In the genomic region with DNA sequence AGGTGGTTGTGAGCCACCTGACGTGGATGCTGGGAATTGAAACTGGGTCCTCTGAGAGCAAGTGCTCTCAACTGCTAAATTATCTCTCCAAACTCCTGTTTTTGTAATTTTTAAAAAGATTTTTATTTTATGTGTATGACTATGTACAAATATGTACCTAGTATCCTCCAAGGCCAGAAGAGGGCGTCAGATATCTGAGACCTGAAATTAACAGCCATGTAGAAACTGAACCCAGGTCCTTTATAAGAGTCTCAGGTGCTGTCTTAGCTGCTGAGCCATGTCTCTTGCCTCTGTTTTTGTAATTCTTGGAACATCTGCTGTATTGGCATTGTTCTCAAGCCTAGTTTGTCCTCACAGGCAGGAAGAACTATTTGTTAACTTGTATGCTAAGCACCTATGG, we compare ENCODE assay signal across 23 mouse cellular contexts. TPM values are rescaled to one million over a fixed set of nuclear protein-coding genes. Genes with fewer than 3 reads are reported as not detected.
DNase-seq lines count a peak whose midpoint lies in the region; ATAC-seq and TF ChIP-seq lines count a peak whose summit lies in the region.
"Had no signal": no experiment of that assay in that cellular context is flagged by ENCODE, and none has a peak within 500 bp of the region (broad histone marks: within the 10 kb centered on the region; RNA-seq: fewer than 3 reads in every experiment).

No protein-coding gene starts in this region.

- H3K36me3 ChIP-seq in lung, postnatal 0 days (ENCODE audit: insufficient read depth, low read length), result peaks cover 18% of the 10 kb centered on the region; the same call in 1 of the 2 replicates

- H3K9me3 ChIP-seq in lung, postnatal 0 days (ENCODE audit: low read length), result no peaks in the 10 kb centered on the region
- H3K9me3 ChIP-seq: forebrain, embryonic 10.5 days; heart, embryonic 10.5 days; liver, embryonic 13.5 days; neural tube, embryonic 13.5 days had no signal

- H3K4me1 ChIP-seq in lung, postnatal 0 days (ENCODE audit: insufficient read depth, low read depth, low read length), result 0 out of 2 replicates have a peak, but pooled peaks cover 3% of the 10 kb centered on the region
- H3K4me1 ChIP-seq in lung, adult 2 months (ENCODE audit: control insufficient read depth, insufficient read depth, low read length), result peaks cover 6% of the 10 kb centered on the region

- no peak overlapping the region for H3K27ac ChIP-seq in lung, postnatal 0 days (ENCODE audit: low read length)
- H3K27ac ChIP-seq: forebrain, embryonic 10.5 days; heart, embryonic 10.5 days; liver, embryonic 13.5 days; neural tube, embryonic 13.5 days had no signal

- ATAC-seq in CD4-positive, CD25-positive, alpha-beta regulatory T cell, adult 4 months, result no peak
- no peak for ATAC-seq in lung, postnatal 0 days

- WGBS in lung, postnatal 0 days, result 88% methylated on average over 2 of the region's 2 CpGs
- 91% methylated on average over 2 of the region's 2 CpGs for WGBS in lung, adult 2 months

- TF ChIP-seq POLR2A in lung, adult 2 months (IDR thresholded peaks at IDR 0.05; ENCODE audit: borderline replicate concordance, extremely low read depth, low read depth, low read length), result no peak

- peak; percentile 36 for DNase-seq in CD4-positive, CD25-positive, alpha-beta regulatory T cell, adult 2 months (ENCODE audit: low read depth, low spot score)
- DNase-seq in lung, postnatal 0 days (ENCODE audit: low spot score), result no peak
- DNase-seq in lung, adult 2 months, result no peak
- DNase-seq in ES-CJ7 (ENCODE audit: low read depth, low spot score), result peak; percentile 23
- DNase-seq in induced T-regulatory cell, adult 2 months (ENCODE audit: low read depth), result peak; percentile 57
- no peak for DNase-seq in heart, postnatal 4 days
- DNase-seq in adrenal gland, adult 8-10 months, result no peak
- DNase-seq: adrenal gland, postnatal 14 days; cerebellum, adult 9-11 months; kidney, adult 2 months; kidney, postnatal 14 days; liver, embryonic 13.5 days; lung, embryonic 14.5 days; lung, postnatal 36 days; midbrain, embryonic 14.5 days; retina, postnatal 1 day; right cerebral cortex, postnatal 25 days; spleen, adult 18-20 months had no signal

- H3K9ac ChIP-seq in lung, postnatal 0 days (replicated peaks; ENCODE audit: low read depth), result no peak overlapping the region
- H3K9ac ChIP-seq: lung, embryonic 14.5 days; neural tube, embryonic 13.5 days had no signal

- no peaks in the 10 kb centered on the region for H3K27me3 ChIP-seq in lung, postnatal 0 days (replicated peaks; ENCODE audit: insufficient read depth, low read length)
- H3K27me3 ChIP-seq: liver, embryonic 13.5 days; megakaryocyte, embryonic 14.5 days; neural tube, embryonic 13.5 days had no signal

- TF ChIP-seq CTCF in lung, postnatal 0 days (IDR thresholded peaks at IDR 0.05), result peak; percentile 32; the same call in 1 of the 2 replicates
- TF ChIP-seq CTCF in lung, adult 2 months (IDR thresholded peaks at IDR 0.05; ENCODE audit: insufficient read depth, low read length), result no peak

- no peak overlapping the region for H3K4me2 ChIP-seq in lung, postnatal 0 days (replicated peaks; ENCODE audit: low read depth, low read length)

- no peak for TF ChIP-seq EP300 in lung, postnatal 0 days (IDR thresholded peaks at IDR 0.05)

- H3K4me3 ChIP-seq in lung, postnatal 0 days (ENCODE audit: low read depth, low read length), result no peak overlapping the region
- H3K4me3 ChIP-seq in lung, adult 2 months (replicated peaks; ENCODE audit: extremely low read depth, low read depth, low read length), result no peak overlapping the region
- H3K4me3 ChIP-seq: heart, embryonic 10.5 days; neural tube, embryonic 13.5 days had no signal

RNA-seq across cellular contexts. Expression of a gene that starts 2.0 kb away (rescaled TPM):
- polyA plus RNA-seq in CD4-positive, CD25-positive, alpha-beta regulatory T cell, adult 4 months (2017; shearing (Covaris generic)), result 100 to 1,000 TPM in 1 of 2 experiments, 10 to 100 TPM in 1; 92.5 to 116 TPM
- polyA plus RNA-seq in lung, postnatal 0 days (2015; fragmentation: Nextera tagmentation; extraction: Ambion mirVana), result 55.9 and 56.9 TPM in 2 replicates
- polyA plus RNA-seq in lung, adult 2 months (2012; rRNA removed), result 18.7 and 19.7 TPM in 2 replicates
- total RNA-seq in heart, postnatal 4 days (2021), result 10 to 100 TPM; 25.4 to 30.7 TPM
- 10 to 100 TPM; 16.9 to 25.6 (median 21.3) TPM for total RNA-seq in adrenal gland, adult 8-10 months (2022)

RNA-seq across cellular contexts. Expression of a gene that starts 31.1 kb away (rescaled TPM):
- 100 to 1,000 TPM; 197 to 249 TPM for polyA plus RNA-seq in CD4-positive, CD25-positive, alpha-beta regulatory T cell, adult 4 months (2017; shearing (Covaris generic))
- polyA plus RNA-seq in lung, postnatal 0 days (2015; fragmentation: Nextera tagmentation; extraction: Ambion mirVana), result 276 and 280 TPM in 2 replicates
- 39.2 and 48.8 TPM in 2 replicates for polyA plus RNA-seq in lung, adult 2 months (2012; rRNA removed)
- 100 to 1,000 TPM; 137 to 153 TPM for total RNA-seq in heart, postnatal 4 days (2021)
- total RNA-seq in adrenal gland, adult 8-10 months (2022), result 100 to 1,000 TPM; 124 to 144 (median 140) TPM

RNA-seq across cellular contexts. Expression of a gene that starts 34.5 kb away (rescaled TPM):
- 1 to 10 TPM; 2.7 to 5.3 TPM for polyA plus RNA-seq in CD4-positive, CD25-positive, alpha-beta regulatory T cell, adult 4 months (2017; shearing (Covaris generic))
- polyA plus RNA-seq in lung, postnatal 0 days (2015; fragmentation: Nextera tagmentation; extraction: Ambion mirVana), result 6.1 and 6.4 TPM in 2 replicates
- polyA plus RNA-seq in lung, adult 2 months (2012; rRNA removed), result 1.4 and 2.4 TPM in 2 replicates
- 10 to 100 TPM in 1 of 2 experiments, 1 to 10 TPM in 1; 9.1 to 11.7 TPM for total RNA-seq in heart, postnatal 4 days (2021)
- 1 to 10 TPM; 3.0 to 5.5 (median 4.2) TPM for total RNA-seq in adrenal gland, adult 8-10 months (2022)

Comparison
In these comparisons a context has a peak if more than half of its experiments do, and no peak if none do; other contexts are left out.
1. DNase-seq: peak in CD4-positive, CD25-positive, alpha-beta regulatory T cell, adult 2 months (single experiment), ES-CJ7 (single experiment) and induced T-regulatory cell, adult 2 months (single experiment); none in lung, postnatal 0 days (single experiment), lung, adult 2 months (single experiment), heart, postnatal 4 days (single experiment) and adrenal gland, adult 8-10 months (single experiment).